Mouse (Mus musculus): ENCODE measurements around the gene Mfap5. TPM values are rescaled to one million over a fixed set of nuclear protein-coding genes. Genes with fewer than 3 reads are reported as not detected.
"Not testable (repeated sequence)": the region's sequence is repeated elsewhere in the genome, so short reads cannot be mapped to it uniquely, and the experiment has no call there.

Mfap5 gene
- total and polyA plus RNA-seq, 3 experiments = 20.5 to 113 (median 22.4) TPM

GRCm38 (mm10) chr6:122508494-122508893 is 2.8 kb downstream of the Mfap5 start:
- Histone ChIP-seq H3K9ac (ENCODE audit: low read depth, low read length) (no peak overlapping the region), H3K4me3 (no peak overlapping the region), H3K79me2 (replicated peaks; ENCODE audit: control insufficient read depth, insufficient read depth, low read length) (no peaks in the 10 kb centered on the region), H3K36me3 (ENCODE audit: control insufficient read depth, insufficient read depth, low read length) (no peaks in the 10 kb centered on the region), H3K4me1 (ENCODE audit: control insufficient read depth, insufficient read depth, low read length) (peaks cover 2% of the 10 kb centered on the region; the same call in 1 of the 2 replicates), H3K27me3 (ENCODE audit: control insufficient read depth, insufficient read depth, low read length) (no peaks in the 10 kb centered on the region), H3K27ac (peak overlapping the region; percentile 48)
- WGBS = 32% methylated on average over 8 of the region's 8 CpGs
- peak; percentile 75 to 85 for DNase-seq
- TF ChIP-seq POLR2A (IDR thresholded peaks at IDR 0.05; ENCODE audit: insufficient read depth, low read depth, low read length) (peak; percentile 56), CTCF (IDR thresholded peaks at IDR 0.05) (no peak), EP300 (IDR thresholded peaks at IDR 0.05; ENCODE audit: insufficient read depth, low read depth, low read length) (0 out of 2 replicates have a peak, but pooled peaks have one; percentile 49)
- intact Hi-C loops (cut with DNase I) = no loop called here

- intact Hi-C loops (cut with DNase I) = no loop called here
- Histone ChIP-seq H3K27me3 (ENCODE audit: control insufficient read depth, insufficient read depth, low read length) (no peaks in the 10 kb centered on the region), H3K4me1 (ENCODE audit: control insufficient read depth, insufficient read depth, low read length) (peaks cover under 1% of the 10 kb centered on the region; the same call in 1 of the 2 replicates), H3K36me3 (ENCODE audit: control insufficient read depth, insufficient read depth, low read length) (no peaks in the 10 kb centered on the region), H3K9ac (ENCODE audit: low read depth, low read length) (peak overlapping the region; percentile 46), H3K27ac (peak overlapping the region; percentile 60), H3K79me2 (replicated peaks; ENCODE audit: control insufficient read depth, insufficient read depth, low read length) (no peaks in the 10 kb centered on the region), H3K4me3 (peak overlapping the region; percentile 28; the same call in 1 of the 2 replicates)
- DNase-seq = peak; percentile 28 to 42
- WGBS = 39% methylated on average over 12 of the region's 12 CpGs
- peak; percentile 72 for TF ChIP-seq POLR2A (IDR thresholded peaks at IDR 0.05; ENCODE audit: insufficient read depth, low read depth, low read length)
- TF ChIP-seq CTCF (IDR thresholded peaks at IDR 0.05) = no peak
These were observed 7.6 kb downstream of the Mfap5 start for GRCm38 (mm10) chr6:122512914-122513878.

DNA sequence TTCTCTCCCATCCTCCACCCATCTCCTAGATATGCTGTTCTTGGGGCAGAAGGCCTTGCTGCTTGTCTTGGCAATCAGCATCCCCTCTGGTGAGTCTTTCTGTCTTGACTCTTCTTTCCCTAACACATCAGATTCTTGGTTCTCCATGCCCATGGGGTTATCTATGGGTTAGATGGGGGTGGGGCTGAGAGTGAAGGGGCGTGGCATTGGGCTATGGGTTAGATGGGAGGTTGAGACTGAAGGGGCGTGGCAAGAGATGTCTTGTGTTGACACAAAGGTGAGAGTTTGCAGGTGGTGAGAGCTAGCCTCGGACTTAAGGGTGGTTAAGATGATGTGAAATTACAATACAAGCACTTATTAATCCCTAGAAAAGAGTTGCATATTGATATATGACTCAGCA is 8.7 kb downstream of the Mfap5 start:
- H3K9ac ChIP-seq (ENCODE audit: low read depth, low read length) = no peak overlapping the region; the same call in 1 of the 2 replicates
- TF ChIP-seq EP300 (IDR thresholded peaks at IDR 0.05; ENCODE audit: insufficient read depth, low read depth, low read length) (no peak), CTCF (IDR thresholded peaks at IDR 0.05) (no peak), POLR2A (IDR thresholded peaks at IDR 0.05; ENCODE audit: insufficient read depth, low read depth, low read length) (no peak)
- intact Hi-C loops (cut with DNase I) = no loop called here
- H3K4me1 ChIP-seq (ENCODE audit: control insufficient read depth, insufficient read depth, low read length) = no peaks in the 10 kb centered on the region; the same call in 1 of the 2 replicates
- no peaks in the 10 kb centered on the region for H3K27me3 ChIP-seq (ENCODE audit: control insufficient read depth, insufficient read depth, low read length)
- no peak for DNase-seq
- H3K27ac ChIP-seq = peak overlapping the region; percentile 60; the same call in 1 of the 2 replicates
- peak overlapping the region; percentile 28; the same call in 1 of the 2 replicates for H3K4me3 ChIP-seq
- no peaks in the 10 kb centered on the region for H3K36me3 ChIP-seq (ENCODE audit: control insufficient read depth, insufficient read depth, low read length)
- 80% methylated on average over 3 of the region's 3 CpGs for WGBS
- H3K79me2 ChIP-seq (replicated peaks; ENCODE audit: control insufficient read depth, insufficient read depth, low read length) = no peaks in the 10 kb centered on the region

- DNase-seq; H3K36me3 ChIP-seq (ENCODE audit: control insufficient read depth, insufficient read depth, low read length); H3K79me2 ChIP-seq (replicated peaks; ENCODE audit: control insufficient read depth, insufficient read depth, low read length); intact Hi-C loops (cut with DNase I); H3K27me3 ChIP-seq (ENCODE audit: control insufficient read depth, insufficient read depth, low read length); H3K4me1 ChIP-seq (ENCODE audit: control insufficient read depth, insufficient read depth, low read length); H3K4me3 ChIP-seq; H3K9ac ChIP-seq (ENCODE audit: low read depth, low read length); H3K27ac ChIP-seq: not testable (repeated sequence)
- WGBS = 86% methylated on average over 2 of the region's 2 CpGs
These were observed 10.1 kb downstream of the Mfap5 start for GRCm38 (mm10) chr6:122515762-122516161.

GRCm38 (mm10) chr6:122517668-122518067 is 12.0 kb downstream of the Mfap5 start:
- 56% methylated on average over 1 of the region's 1 CpGs for WGBS
- H3K27me3 ChIP-seq (ENCODE audit: control insufficient read depth, insufficient read depth, low read length) = no peaks in the 10 kb centered on the region
- intact Hi-C loops (cut with DNase I) = loop anchor here (2.0 kb wide), 1 partner anchor 115 kb away; no protein-coding TSS in a partner anchor
- no peak overlapping the region for H3K9ac ChIP-seq (ENCODE audit: low read depth, low read length)
- peak in 1 of 2 experiments; percentile 46 for DNase-seq
- no peak overlapping the region for H3K4me3 ChIP-seq
- TF ChIP-seq POLR2A (IDR thresholded peaks at IDR 0.05; ENCODE audit: insufficient read depth, low read depth, low read length) = 0 out of 2 replicates have a peak, but pooled peaks have one; percentile 25
- no peak for TF ChIP-seq CTCF (IDR thresholded peaks at IDR 0.05)
- no peaks in the 10 kb centered on the region for H3K36me3 ChIP-seq (ENCODE audit: control insufficient read depth, insufficient read depth, low read length)
- peak overlapping the region; percentile 27 for H3K27ac ChIP-seq
- no peaks in the 10 kb centered on the region for H3K79me2 ChIP-seq (replicated peaks; ENCODE audit: control insufficient read depth, insufficient read depth, low read length)
- H3K4me1 ChIP-seq (ENCODE audit: control insufficient read depth, insufficient read depth, low read length) = no peaks in the 10 kb centered on the region; the same call in 1 of the 2 replicates

DNA sequence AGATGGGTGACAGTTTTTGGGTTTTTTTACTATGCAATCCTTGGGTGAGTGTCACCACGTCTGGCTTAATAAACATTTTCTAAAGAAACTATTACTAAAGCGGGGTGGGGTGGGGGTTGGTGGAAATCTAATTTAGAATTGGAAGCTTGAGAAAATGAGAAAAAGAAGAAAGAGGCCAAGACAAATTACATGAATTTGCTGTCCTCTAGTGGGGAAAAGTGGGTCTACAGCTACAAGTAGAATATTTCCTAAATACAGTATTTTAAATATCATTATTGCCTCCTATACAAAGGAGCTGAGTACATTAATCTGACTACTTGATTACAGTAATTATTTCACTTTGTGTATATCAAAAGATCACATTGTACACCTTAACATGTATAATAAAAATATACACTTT is 13.7 kb downstream of the Mfap5 start:
- DNase-seq = no peak
- no peaks in the 10 kb centered on the region for H3K79me2 ChIP-seq (replicated peaks; ENCODE audit: control insufficient read depth, insufficient read depth, low read length)
- no peaks in the 10 kb centered on the region for H3K4me1 ChIP-seq (ENCODE audit: control insufficient read depth, insufficient read depth, low read length)
- TF ChIP-seq EP300 (IDR thresholded peaks at IDR 0.05; ENCODE audit: insufficient read depth, low read depth, low read length) (no peak), CTCF (IDR thresholded peaks at IDR 0.05) (peak; percentile 85), POLR2A (IDR thresholded peaks at IDR 0.05; ENCODE audit: insufficient read depth, low read depth, low read length) (no peak)
- H3K9ac ChIP-seq (ENCODE audit: low read depth, low read length) = no peak overlapping the region
- no peaks in the 10 kb centered on the region for H3K36me3 ChIP-seq (ENCODE audit: control insufficient read depth, insufficient read depth, low read length)
- intact Hi-C loops (cut with DNase I) = loop anchor here (2.0 kb wide), 1 partner anchor 117 kb away; no protein-coding TSS in a partner anchor
- 25% methylated on average over 2 of the region's 2 CpGs for WGBS
- no peak overlapping the region for H3K27ac ChIP-seq
- no peaks in the 10 kb centered on the region for H3K27me3 ChIP-seq (ENCODE audit: control insufficient read depth, insufficient read depth, low read length)
- H3K4me3 ChIP-seq = no peak overlapping the region

All from heart, adult 2 months (tissue).